Mouse (Mus musculus) spleen, embryonic (tissue): ENCODE measurements around the gene Cadm1.

Source experiments
- CTCF ChIA-PET: fragments of 350-600 bp; sonication (Branson Sonifier 250); formaldehyde crosslinking; loops from one replicate; lab custom pipeline; 2022; lab: Charles Lee

Cadm1 gene

GRCm38 (mm10) chr9:47671617-47672016 is 141.6 kb downstream of the Cadm1 start:
- CTCF ChIA-PET, result no interaction called here

- CTCF ChIA-PET, result no interaction called here
These were observed 145.1 kb downstream of the Cadm1 start for GRCm38 (mm10) chr9:47674766-47675713.

GRCm38 (mm10) chr9:47686881-47687280 is 156.9 kb downstream of the Cadm1 start:
- CTCF ChIA-PET, result no interaction called here

- CTCF ChIA-PET, result no interaction called here
These were observed 157.6 kb downstream of the Cadm1 start for GRCm38 (mm10) chr9:47687604-47688003.

- CTCF ChIA-PET, result no interaction called here
These were observed 158.3 kb downstream of the Cadm1 start for GRCm38 (mm10) chr9:47688297-47688696.

- CTCF ChIA-PET, result no interaction called here
These were observed 162.9 kb downstream of the Cadm1 start for GRCm38 (mm10) chr9:47692911-47693310.

GRCm38 (mm10) chr9:47699026-47699425 is 169.1 kb downstream of the Cadm1 start:
- CTCF ChIA-PET, result no interaction called here

- CTCF ChIA-PET, result no interaction called here
These were observed 170.0 kb downstream of the Cadm1 start for GRCm38 (mm10) chr9:47700021-47700420.

GRCm38 (mm10) chr9:47703026-47703876 is 173.3 kb downstream of the Cadm1 start:
- CTCF ChIA-PET, result no interaction called here

- CTCF ChIA-PET, result no interaction called here
These were observed 176.4 kb downstream of the Cadm1 start for GRCm38 (mm10) chr9:47706341-47706740.

- CTCF ChIA-PET, result interaction anchor here (0.5 kb wide), 1 partner anchor 11 kb away, joined by 6 read pairs; no protein-coding TSS in a partner anchor
These were observed 177.4 kb downstream of the Cadm1 start for GRCm38 (mm10) chr9:47707326-47707725.

GRCm38 (mm10) chr9:47708299-47708698 is 178.3 kb downstream of the Cadm1 start:
- CTCF ChIA-PET, result no interaction called here

- CTCF ChIA-PET, result no interaction called here
These were observed 181.0 kb downstream of the Cadm1 start for GRCm38 (mm10) chr9:47710946-47711345.

- CTCF ChIA-PET, result no interaction called here
These were observed 184.6 kb downstream of the Cadm1 start for GRCm38 (mm10) chr9:47714541-47714940.

- CTCF ChIA-PET, result no interaction called here
These were observed 185.4 kb downstream of the Cadm1 start for GRCm38 (mm10) chr9:47715415-47715814.

GRCm38 (mm10) chr9:47716883-47717282 is 186.9 kb downstream of the Cadm1 start:
- CTCF ChIA-PET, result no interaction called here

GRCm38 (mm10) chr9:47727611-47728010 is 197.6 kb downstream of the Cadm1 start:
- CTCF ChIA-PET, result no interaction called here

- CTCF ChIA-PET, result no interaction called here
These were observed 198.9 kb downstream of the Cadm1 start for GRCm38 (mm10) chr9:47728852-47729251.

GRCm38 (mm10) chr9:47730247-47730646 is 200.3 kb downstream of the Cadm1 start:
- CTCF ChIA-PET, result interaction anchor here (0.6 kb wide), 1 partner anchor 11 kb away, joined by 3 read pairs; no protein-coding TSS in a partner anchor

GRCm38 (mm10) chr9:47733780-47734451 is 203.9 kb downstream of the Cadm1 start:
- CTCF ChIA-PET, result no interaction called here

- CTCF ChIA-PET, result no interaction called here
These were observed 204.9 kb downstream of the Cadm1 start for GRCm38 (mm10) chr9:47734905-47735304.

GRCm38 (mm10) chr9:47738799-47739198 is 208.8 kb downstream of the Cadm1 start:
- CTCF ChIA-PET, result no interaction called here
